Mouse (Mus musculus): Measurements from ENCODE around the gene Pbx1.

DNA sequence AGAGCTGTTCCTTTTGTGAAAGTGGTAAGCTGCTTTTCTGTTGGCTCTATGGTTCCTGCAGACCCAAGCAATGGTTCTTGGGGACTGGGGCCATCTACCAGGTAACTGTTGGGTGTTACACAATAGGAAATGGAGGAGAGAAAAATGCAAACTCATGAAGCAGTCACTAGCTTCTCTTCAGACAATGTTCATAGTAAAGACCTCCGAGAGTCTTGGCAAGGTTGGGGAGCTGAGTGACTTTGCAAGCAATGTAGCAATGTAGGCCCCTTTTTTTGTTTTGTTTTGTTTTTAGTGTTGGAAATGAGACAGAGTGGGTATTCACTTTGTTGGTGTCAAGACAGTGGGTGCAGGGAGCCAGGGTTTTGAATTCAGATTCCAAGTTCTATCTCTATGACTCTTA lies 198.9 kb downstream of the Pbx1 start:
- TF ChIP-seq POLR2A (IDR thresholded peaks at IDR 0.05; ENCODE audit: low read depth, low read length) (no peak), CTCF (IDR thresholded peaks at IDR 0.05; ENCODE audit: extremely low read depth, insufficient read length, insufficient replicate concordance, low read depth, low read length) (no peak)

Data from small intestine, adult 2 months (tissue).